Mouse (Mus musculus): ENCODE measurements around the gene Slf2.

The Slf2 gene

GRCm38 (mm10) chr19:45013581-45014225, 82.8 kb downstream of the Slf2 start:
- DNase-seq = no peak

GRCm38 (mm10) chr19:45014335-45014971, 83.5 kb downstream of the Slf2 start, which contains the start of gene Lzts2:
Lzts2 (plus strand) TSS chr19:45014414.
- no peak for DNase-seq

- peak; percentile 75 for DNase-seq
Observed at GRCm38 (mm10) chr19:45014981-45015402, 84.0 kb downstream of the Slf2 start.

- DNase-seq = peak; percentile 71
Observed at GRCm38 (mm10) chr19:45015518-45016281, 84.7 kb downstream of the Slf2 start.

GRCm38 (mm10) chr19:45016341-45017215, 85.6 kb downstream of the Slf2 start:
- peak; percentile 85 for DNase-seq

GRCm38 (mm10) chr19:45017216-45017771, 86.3 kb downstream of the Slf2 start:
- peak; percentile 88 for DNase-seq

- peak; percentile 90 for DNase-seq
Observed at GRCm38 (mm10) chr19:45017909-45018308, 87.0 kb downstream of the Slf2 start.

GRCm38 (mm10) chr19:45018351-45018831, 87.4 kb downstream of the Slf2 start:
- DNase-seq = peak; percentile 34

- DNase-seq = peak; percentile 56
Observed at GRCm38 (mm10) chr19:45020348-45020747, 89.4 kb downstream of the Slf2 start.

- no peak for DNase-seq
Observed at GRCm38 (mm10) chr19:45021362-45021761, 90.4 kb downstream of the Slf2 start.

GRCm38 (mm10) chr19:45023993-45024392, 93.0 kb downstream of the Slf2 start:
- DNase-seq = no peak

- no peak for DNase-seq
Observed at GRCm38 (mm10) chr19:45024775-45025174, 93.8 kb downstream of the Slf2 start.

- DNase-seq = no peak
Observed at GRCm38 (mm10) chr19:45025937-45026568, 95.1 kb downstream of the Slf2 start.

- no peak for DNase-seq
Observed at GRCm38 (mm10) chr19:45026958-45027670, 96.2 kb downstream of the Slf2 start.

GRCm38 (mm10) chr19:45027848-45028247, 96.9 kb downstream of the Slf2 start:
- DNase-seq = no peak

- DNase-seq = no peak
Observed at GRCm38 (mm10) chr19:45028746-45029145, 97.8 kb downstream of the Slf2 start.

- DNase-seq = no peak
Observed at GRCm38 (mm10) chr19:45029571-45029970, 98.6 kb downstream of the Slf2 start.

GRCm38 (mm10) chr19:45030111-45030510, 99.2 kb downstream of the Slf2 start:
- DNase-seq = peak; percentile 76

GRCm38 (mm10) chr19:45030746-45031693, 100.1 kb downstream of the Slf2 start:
- peak; percentile 89 for DNase-seq

GRCm38 (mm10) chr19:45031780-45032179, 100.8 kb downstream of the Slf2 start:
- peak; percentile 86 for DNase-seq
